Mouse (Mus musculus) 416B (cell line): Measurements from ENCODE around the gene Gm9857.

Experiments
- DNase-seq: peaks from one replicate; pipeline ENCODE4 v3.0.0; 2011; ENCODE audit warnings: low read depth

Gene Gm9857

GRCm38 (mm10) chr3:108925677-108926076 lies 14.6 kb downstream of the Gm9857 start:
- DNase-seq, result no peak

GRCm38 (mm10) chr3:108921822-108922221 lies 18.4 kb downstream of the Gm9857 start:
- no peak for DNase-seq

- no peak for DNase-seq
Measured at GRCm38 (mm10) chr3:108920442-108921070, 19.7 kb downstream of the Gm9857 start.

GRCm38 (mm10) chr3:108918852-108919251 lies 21.4 kb downstream of the Gm9857 start:
- no peak for DNase-seq

- no peak for DNase-seq
Measured at GRCm38 (mm10) chr3:108917986-108918385, 22.3 kb downstream of the Gm9857 start.

- no peak for DNase-seq
Measured at GRCm38 (mm10) chr3:108916857-108917256, 23.4 kb downstream of the Gm9857 start.

GRCm38 (mm10) chr3:108915999-108916398 lies 24.2 kb downstream of the Gm9857 start:
- no peak for DNase-seq

GRCm38 (mm10) chr3:108911548-108912413 lies 28.5 kb downstream of the Gm9857 start, which contains the start of gene Prpf38b:
Prpf38b (minus strand) TSS chr3:108911727.
- peak; percentile 98 for DNase-seq

GRCm38 (mm10) chr3:108911081-108911547 lies 29.1 kb downstream of the Gm9857 start:
- DNase-seq, result peak; percentile 93

- DNase-seq, result no peak
Measured at GRCm38 (mm10) chr3:108910303-108911080, 29.8 kb downstream of the Gm9857 start.

GRCm38 (mm10) chr3:108902934-108903333 lies 37.3 kb downstream of the Gm9857 start:
- DNase-seq, result no peak

GRCm38 (mm10) chr3:108902038-108902437 lies 38.2 kb downstream of the Gm9857 start:
- peak; percentile 62 for DNase-seq

GRCm38 (mm10) chr3:108900681-108901080 lies 39.6 kb downstream of the Gm9857 start:
- DNase-seq, result no peak

- DNase-seq, result no peak
Measured at GRCm38 (mm10) chr3:108900147-108900546, 40.1 kb downstream of the Gm9857 start.

GRCm38 (mm10) chr3:108898640-108899039 lies 41.6 kb downstream of the Gm9857 start:
- DNase-seq, result no peak

- DNase-seq, result no peak
Measured at GRCm38 (mm10) chr3:108892914-108893313, 47.3 kb downstream of the Gm9857 start.

- no peak for DNase-seq
Measured at GRCm38 (mm10) chr3:108892080-108892479, 48.2 kb downstream of the Gm9857 start.
